Mouse (Mus musculus) forebrain, embryonic 14.5 days (tissue): Measurements from ENCODE around the gene Ttc16. TPM values are rescaled to one million over a fixed set of nuclear protein-coding genes. Genes with fewer than 3 reads are reported as not detected.

Experiments
- ATAC-seq: fragments of 200-750 bp; cut with Nextera tagmentation; 2 replicates; pipeline ENCODE4 v1.8.0; 2017; ENCODE audit warnings: mild to moderate bottlenecking, moderate library complexity
- DNase-seq: peaks from one replicate; pipeline ENCODE4 v3.0.0-alpha.2; 2015; ENCODE audit warnings: low spot score
- H3K27ac ChIP-seq: fragments of 300-500 bp; sonication (generic); 2 replicates; pipeline ENCODE4 v1.5.1; 2014; ENCODE audit warnings: low read depth, mild to moderate bottlenecking, control low read depth, low read length, moderate library complexity
- H3K27me3 ChIP-seq: fragments of 300-500 bp; sonication (generic); replicated peaks from 2 replicates; pipeline ENCODE4 v1.6.1; 2014; ENCODE audit warnings: low read length, control low read depth, mixed read lengths; ENCODE audit not compliant: control insufficient read depth, insufficient read depth
- H3K36me3 ChIP-seq: fragments of 300-500 bp; sonication (generic); 2 replicates; pipeline ENCODE4 v1.6.1; 2014; ENCODE audit warnings: low read length, control low read depth; ENCODE audit not compliant: control insufficient read depth, insufficient read depth
- H3K4me1 ChIP-seq: fragments of 300-500 bp; sonication (generic); 2 replicates; pipeline ENCODE4 v1.6.1; 2014; ENCODE audit warnings: antibody characterized with exemption, low read length, control low read depth; ENCODE audit not compliant: control insufficient read depth, insufficient read depth
- H3K4me2 ChIP-seq: fragments of 300-500 bp; sonication (generic); 2 replicates; pipeline ENCODE4 v1.6.1; 2014; ENCODE audit warnings: mild to moderate bottlenecking, control low read depth, low read length
- H3K4me3 ChIP-seq: fragments of 300-500 bp; sonication (generic); 2 replicates; pipeline ENCODE4 v1.5.1; 2014; ENCODE audit warnings: low read depth, low read length, control low read depth
- H3K9ac ChIP-seq: fragments of 300-500 bp; sonication (generic); 2 replicates; pipeline ENCODE4 v1.6.1; 2014; ENCODE audit warnings: mild to moderate bottlenecking, low read length, control low read depth, moderate library complexity
- H3K9me3 ChIP-seq: fragments of 300-500 bp; sonication (generic); replicated peaks from 2 replicates; pipeline ENCODE4 v1.6.1; 2016; ENCODE audit warnings: low read length, control low read depth, mixed read lengths; ENCODE audit not compliant: control insufficient read depth
- WGBS: fragments of 180-500 bp; shearing (Covaris S2); extraction: QIAGEN DNeasy Blood & Tissue Kit; methylation state at CpG from one replicate; pipeline ENCODE4 v1.1.7; 2014; 5-methylcytosine and 5-hydroxymethylcytosine counted together
- polyA plus RNA-seq: library from polyadenylated mRNA; unstranded; fragments of >200 nt; fragmentation: Nextera tagmentation; extraction: Ambion mirVana; gene quantifications from 2 replicates; pipeline ENCODE4 v1.2.1, GENCODE M21; 2014

The Ttc16 gene
- polyA plus RNA-seq, 1 experiment from 2014 or later, result 0.27 TPM

DNA sequence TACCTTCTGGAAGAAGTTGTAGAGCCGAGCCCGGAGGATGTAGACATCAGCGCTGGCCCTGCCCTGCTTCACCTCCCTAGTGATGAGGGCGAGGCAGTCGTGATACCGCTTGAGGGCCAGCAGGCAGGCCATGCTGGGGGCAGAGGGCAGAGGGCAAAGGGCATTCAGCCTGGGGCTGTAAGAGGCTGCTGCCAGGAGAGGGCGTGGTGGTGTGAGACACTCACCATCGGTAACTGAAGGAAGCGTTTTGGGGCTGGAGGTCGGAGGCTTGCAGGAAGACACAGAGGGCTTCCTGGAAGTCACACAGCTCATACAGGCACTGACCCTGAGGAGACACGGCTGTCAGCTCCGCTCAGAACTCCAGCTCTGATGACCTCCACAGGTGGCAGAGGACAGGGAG is 3.5 kb downstream of the Ttc16 start:
- H3K9me3 ChIP-seq, result no peaks in the 10 kb centered on the region
- H3K27ac ChIP-seq, result no peak overlapping the region
- H3K4me1 ChIP-seq, result peaks cover 5% of the 10 kb centered on the region
- no peak overlapping the region for H3K9ac ChIP-seq
- no peaks in the 10 kb centered on the region for H3K36me3 ChIP-seq
- WGBS, result 38% methylated on average over 12 of the region's 12 CpGs
- no peak for ATAC-seq
- no peak for DNase-seq
- no peak overlapping the region for H3K4me3 ChIP-seq
- H3K27me3 ChIP-seq, result no peaks in the 10 kb centered on the region
- H3K4me2 ChIP-seq, result no peak overlapping the region

DNA sequence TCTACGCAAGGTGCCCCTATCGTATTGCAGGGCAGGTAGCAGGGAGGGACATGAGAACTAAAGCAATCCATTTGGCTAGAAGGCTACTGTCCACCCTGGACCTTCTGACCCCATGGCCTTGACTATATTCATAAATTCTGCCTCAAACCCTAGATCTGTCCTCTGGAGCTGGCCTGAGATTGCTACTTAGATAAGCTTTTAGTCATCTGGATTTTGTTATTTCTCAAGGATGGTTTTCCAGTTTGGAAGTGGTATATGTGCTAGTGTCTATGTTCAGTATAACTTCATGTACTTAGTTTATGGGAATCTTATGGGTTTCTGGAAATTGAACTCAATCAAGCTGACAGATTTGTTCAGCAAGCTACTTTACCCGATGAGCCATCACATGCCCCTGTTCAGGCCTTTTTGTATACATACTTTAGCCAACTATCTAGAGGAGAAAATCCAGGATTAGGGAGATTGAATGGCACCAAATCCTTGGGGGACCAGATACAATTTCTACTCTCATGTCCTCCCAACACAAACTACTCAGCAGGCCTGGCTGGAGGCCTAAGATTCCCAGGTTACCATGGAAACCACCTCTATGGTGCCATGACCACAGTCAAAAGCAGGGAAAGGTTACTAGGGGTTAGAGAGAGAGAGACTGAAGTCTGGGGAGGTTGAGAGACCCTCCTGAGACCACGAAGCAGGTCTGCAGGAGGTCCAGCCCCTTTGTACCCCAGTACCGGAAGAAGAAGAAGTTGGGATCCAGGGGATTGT is 5.9 kb downstream of the Ttc16 start:
- no peaks in the 10 kb centered on the region for H3K36me3 ChIP-seq
- no peaks in the 10 kb centered on the region for H3K9me3 ChIP-seq
- 57% methylated on average over 5 of the region's 5 CpGs for WGBS
- no peak for DNase-seq
- H3K27ac ChIP-seq, result no peak overlapping the region
- H3K9ac ChIP-seq, result no peak overlapping the region
- no peaks in the 10 kb centered on the region for H3K27me3 ChIP-seq
- no peak overlapping the region for H3K4me3 ChIP-seq
- H3K4me2 ChIP-seq, result no peak overlapping the region
- H3K4me1 ChIP-seq, result no peaks in the 10 kb centered on the region
- ATAC-seq, result no peak

DNA sequence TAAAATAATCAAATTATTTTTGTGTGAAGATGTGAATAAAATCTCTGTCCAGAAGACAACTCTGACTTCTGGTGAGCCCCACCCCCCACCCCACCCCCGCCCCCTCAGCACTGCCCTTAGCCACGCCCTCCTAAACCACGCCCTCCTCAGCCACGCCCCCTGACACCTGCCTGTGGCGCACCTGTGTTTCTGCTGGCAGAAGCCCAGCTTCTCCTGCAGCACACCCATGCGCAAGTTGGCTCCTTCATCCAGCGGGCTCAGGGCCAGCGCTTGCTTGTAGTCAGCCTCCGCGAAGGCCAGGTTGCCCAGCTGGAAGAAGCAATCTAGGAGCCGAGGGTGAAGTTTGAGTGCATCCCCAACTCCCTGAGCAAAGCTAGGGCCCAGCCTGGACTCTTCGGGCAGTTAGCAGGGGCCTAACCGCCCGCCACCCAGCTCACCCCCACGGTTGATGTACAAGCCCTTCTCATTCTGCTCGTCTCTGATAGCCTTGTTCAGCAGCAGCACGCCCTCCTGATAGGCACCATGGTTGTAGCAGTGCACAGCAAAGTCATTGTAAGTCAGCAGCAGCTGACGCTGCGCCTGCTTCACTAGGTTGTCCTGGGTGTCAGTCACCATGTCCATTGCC is 6.7 kb downstream of the Ttc16 start:
- DNase-seq, result no peak
- no peak overlapping the region for H3K9ac ChIP-seq
- no peak overlapping the region for H3K4me2 ChIP-seq
- H3K36me3 ChIP-seq, result no peaks in the 10 kb centered on the region
- ATAC-seq, result no peak
- no peaks in the 10 kb centered on the region for H3K27me3 ChIP-seq
- no peaks in the 10 kb centered on the region for H3K4me1 ChIP-seq
- 57% methylated on average over 19 of the region's 19 CpGs for WGBS
- H3K9me3 ChIP-seq, result no peaks in the 10 kb centered on the region
- H3K4me3 ChIP-seq, result no peak overlapping the region
- no peak overlapping the region for H3K27ac ChIP-seq

DNA sequence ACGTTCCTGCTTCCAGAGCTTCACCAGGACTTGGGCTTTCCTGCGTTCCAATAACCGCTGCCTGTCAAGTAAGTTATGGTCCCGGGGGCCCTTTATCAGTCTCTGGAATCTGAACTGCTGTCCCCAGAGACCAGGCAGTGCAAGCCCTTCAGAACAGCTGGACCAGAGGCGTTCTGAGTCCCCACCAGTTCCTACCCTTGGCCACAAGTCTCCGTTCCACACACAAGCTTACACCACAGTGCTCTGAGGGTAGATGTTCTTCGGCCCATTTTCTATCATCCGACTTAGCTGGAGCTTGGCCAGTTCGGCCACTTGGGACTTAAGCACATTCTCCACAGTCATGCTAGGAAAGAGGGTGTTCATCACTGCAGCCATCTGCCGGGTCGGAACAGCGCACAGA is 8.2 kb downstream of the Ttc16 start:
- Histone ChIP-seq H3K27ac (no peak overlapping the region), H3K9ac (no peak overlapping the region), H3K4me2 (no peak overlapping the region), H3K4me1 (no peaks in the 10 kb centered on the region), H3K27me3 (no peaks in the 10 kb centered on the region), H3K4me3 (no peak overlapping the region), H3K9me3 (no peaks in the 10 kb centered on the region), H3K36me3 (peaks cover 10% of the 10 kb centered on the region)
- 88% methylated on average over 12 of the region's 12 CpGs for WGBS
- no peak for ATAC-seq
- no peak for DNase-seq

DNA sequence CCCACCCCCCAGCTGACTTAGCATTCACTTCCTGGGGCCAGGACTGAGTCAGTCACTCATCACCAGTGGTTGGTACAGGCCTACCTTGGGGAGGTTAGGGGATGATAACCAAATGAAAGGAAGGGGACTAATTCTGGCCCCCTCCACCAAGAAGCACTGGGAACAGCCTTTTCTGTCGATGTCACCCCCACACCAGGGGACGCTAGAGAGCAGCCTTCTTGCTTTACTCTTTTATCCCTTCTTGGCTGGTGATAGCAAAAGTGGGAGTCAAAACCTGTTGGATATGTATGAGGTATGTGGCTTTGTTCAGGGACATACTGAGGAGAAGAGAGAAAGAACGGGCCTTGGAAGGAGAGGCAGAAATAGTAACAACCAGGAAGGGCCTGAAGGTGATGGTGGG is 12.1 kb downstream of the Ttc16 start:
- DNase-seq (no peak), ATAC-seq (no peak)

DNA sequence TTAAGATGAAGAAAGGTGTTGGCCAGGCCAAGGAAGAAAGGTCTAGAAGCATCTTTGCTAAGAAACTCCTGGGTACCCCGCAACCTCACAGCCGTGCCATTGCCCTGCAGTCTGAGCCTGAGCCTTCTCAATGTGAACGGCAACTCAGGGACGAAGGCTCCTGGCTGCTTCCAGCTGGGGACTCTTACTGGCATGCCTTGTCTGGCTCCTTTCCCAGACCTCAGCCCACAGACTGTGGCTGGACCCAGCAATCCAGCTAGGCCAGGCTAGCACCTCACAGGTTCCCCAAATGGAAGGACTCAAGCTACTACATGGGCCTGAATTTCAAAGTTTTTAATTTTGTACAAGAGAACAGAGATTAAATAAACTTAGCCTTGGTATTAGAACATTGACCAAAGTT is 13.6 kb downstream of the Ttc16 start:
- H3K9ac ChIP-seq, result no peak overlapping the region
- H3K4me3 ChIP-seq, result no peak overlapping the region
- peaks cover 33% of the 10 kb centered on the region for H3K36me3 ChIP-seq
- no peak for ATAC-seq
- DNase-seq, result no peak
- no peak overlapping the region for H3K27ac ChIP-seq
- H3K4me1 ChIP-seq, result 0 out of 2 replicates have a peak, but pooled peaks cover 5% of the 10 kb centered on the region
- 88% methylated on average over 4 of the region's 4 CpGs for WGBS
- no peak overlapping the region for H3K4me2 ChIP-seq
- no peaks in the 10 kb centered on the region for H3K27me3 ChIP-seq
- H3K9me3 ChIP-seq, result no peaks in the 10 kb centered on the region

More for the DNA sequence above, 12.1 kb downstream of the Ttc16 start:
- Histone ChIP-seq H3K4me3 (no peak overlapping the region), H3K27ac (no peak overlapping the region), H3K36me3 (peaks cover 33% of the 10 kb centered on the region), H3K9ac (no peak overlapping the region), H3K4me1 (0 out of 2 replicates have a peak, but pooled peaks cover 4% of the 10 kb centered on the region), H3K27me3 (no peaks in the 10 kb centered on the region), H3K9me3 (no peaks in the 10 kb centered on the region), H3K4me2 (no peak overlapping the region)
- WGBS, result 80% methylated on average over 3 of the region's 3 CpGs

DNA sequence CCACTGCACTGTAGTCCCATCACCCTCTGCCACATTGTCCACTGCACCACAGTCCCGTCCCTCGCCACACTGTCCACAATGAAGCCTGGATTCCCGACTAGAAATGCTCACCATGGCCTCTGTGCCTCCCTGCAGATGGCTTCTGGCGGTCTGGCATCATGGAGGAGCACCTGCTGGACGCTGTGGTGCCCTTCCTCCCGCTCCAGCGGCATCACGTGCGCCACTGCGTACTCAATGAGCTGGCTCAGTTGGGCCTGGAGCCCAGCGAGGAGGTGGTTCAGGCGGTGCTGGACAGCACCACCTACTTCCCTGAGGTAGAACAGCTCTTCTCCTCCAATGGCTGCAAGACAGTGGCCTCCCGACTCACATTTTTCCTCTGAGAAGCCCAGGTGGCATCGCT is 14.1 kb downstream of the Ttc16 start:
- Histone ChIP-seq H3K9me3 (no peaks in the 10 kb centered on the region), H3K4me1 (0 out of 2 replicates have a peak, but pooled peaks cover 5% of the 10 kb centered on the region), H3K4me3 (no peak overlapping the region), H3K9ac (no peak overlapping the region), H3K27ac (no peak overlapping the region), H3K36me3 (peaks cover 33% of the 10 kb centered on the region), H3K27me3 (no peaks in the 10 kb centered on the region), H3K4me2 (no peak overlapping the region)
- no peak for DNase-seq
- no peak for ATAC-seq
- 91% methylated on average over 14 of the region's 14 CpGs for WGBS

DNA sequence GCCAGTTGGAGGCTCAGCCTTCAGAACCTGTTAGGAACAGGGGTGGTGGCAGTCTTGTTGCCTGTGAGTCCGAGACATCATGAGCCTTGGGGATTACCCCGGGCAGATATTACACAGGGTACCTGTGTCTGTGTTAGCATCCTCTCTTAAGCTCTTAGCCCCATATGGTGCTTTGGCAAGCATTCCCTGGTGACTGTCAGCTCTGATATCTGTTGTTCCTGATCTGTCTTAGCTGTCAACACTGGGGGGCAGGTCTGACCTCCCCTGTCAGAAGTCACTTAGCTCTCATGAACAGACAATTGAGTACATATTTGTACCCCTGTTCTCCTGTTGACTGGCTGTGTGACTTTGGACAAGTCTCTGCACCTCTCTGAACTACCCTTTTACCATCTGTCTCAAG is 16.4 kb downstream of the Ttc16 start:
- H3K36me3 ChIP-seq, result peaks cover 45% of the 10 kb centered on the region
- H3K4me1 ChIP-seq, result 0 out of 2 replicates have a peak, but pooled peaks cover 5% of the 10 kb centered on the region
- H3K9me3 ChIP-seq, result no peaks in the 10 kb centered on the region
- peak overlapping the region; percentile 7; the same call in 1 of the 2 replicates for H3K9ac ChIP-seq
- DNase-seq (no peak), ATAC-seq (no peak)
- WGBS, result 83% methylated on average over 2 of the region's 2 CpGs
- H3K4me2 ChIP-seq, result no peak overlapping the region
- H3K27me3 ChIP-seq, result no peaks in the 10 kb centered on the region
- H3K27ac ChIP-seq, result 0 out of 2 replicates have a peak overlapping the region, but pooled peaks have one; percentile 0
- no peak overlapping the region for H3K4me3 ChIP-seq

DNA sequence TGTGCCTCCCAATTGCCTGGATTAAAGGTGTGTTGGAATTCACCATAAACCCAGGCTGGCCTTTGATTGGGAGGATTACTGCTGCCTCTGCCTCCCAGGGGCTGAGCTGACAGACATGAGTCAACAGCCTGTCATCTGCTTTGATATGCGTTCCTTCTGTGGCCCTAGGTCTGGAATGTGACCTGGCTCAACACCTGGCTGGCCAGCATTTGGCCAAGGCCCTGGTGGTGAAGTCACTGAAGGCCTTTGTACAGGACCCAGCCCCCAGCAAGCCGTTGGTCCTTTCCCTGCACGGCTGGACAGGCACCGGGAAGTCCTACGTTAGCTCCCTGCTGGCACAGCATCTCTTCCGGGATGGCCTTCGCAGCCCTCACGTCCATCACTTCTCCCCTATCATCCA is 16.9 kb downstream of the Ttc16 start:
- ATAC-seq (no peak), DNase-seq (no peak)
- 0 out of 2 replicates have a peak overlapping the region, but pooled peaks have one; percentile 7 for H3K4me2 ChIP-seq
- WGBS, result 85% methylated on average over 8 of the region's 8 CpGs
- H3K4me1 ChIP-seq, result 0 out of 2 replicates have a peak, but pooled peaks cover 5% of the 10 kb centered on the region
- H3K9ac ChIP-seq, result peak overlapping the region; percentile 7; the same call in 1 of the 2 replicates
- no peak overlapping the region for H3K4me3 ChIP-seq
- H3K36me3 ChIP-seq, result peaks cover 48% of the 10 kb centered on the region
- 0 out of 2 replicates have a peak overlapping the region, but pooled peaks have one; percentile 0 for H3K27ac ChIP-seq
- no peaks in the 10 kb centered on the region for H3K9me3 ChIP-seq
- no peaks in the 10 kb centered on the region for H3K27me3 ChIP-seq
